Mouse (Mus musculus): Measurements from ENCODE around the gene Iqce.

GRCm38 (mm10) chr5:140624961-140625360, 77.2 kb downstream of the Iqce start:
- TF ChIP-seq CTCF (IDR thresholded peaks at IDR 0.05; ENCODE audit: borderline replicate concordance, extremely low read depth, insufficient read depth, insufficient read length): no peak
- no peak for TF ChIP-seq POLR2A (IDR thresholded peaks at IDR 0.05; ENCODE audit: borderline replicate concordance, extremely low read depth, insufficient read depth, insufficient read length, poor library complexity, severe bottlenecking)
